Mouse (Mus musculus): ENCODE measurements around the gene 1700003E16Rik.

Gene 1700003E16Rik

GRCm38 (mm10) chr6:83207361-83208049 is 51.3 kb downstream of the 1700003E16Rik start:
- no peak for DNase-seq

GRCm38 (mm10) chr6:83208050-83208400 is 51.8 kb downstream of the 1700003E16Rik start:
- no peak for DNase-seq

- DNase-seq: no peak
Measured at GRCm38 (mm10) chr6:83210495-83210894, 54.3 kb downstream of the 1700003E16Rik start.

- no peak for DNase-seq
Measured at GRCm38 (mm10) chr6:83211526-83211925, 55.3 kb downstream of the 1700003E16Rik start.
